Mouse (Mus musculus): Measurements from ENCODE around the gene Hipk2. TPM values are rescaled to one million over a fixed set of nuclear protein-coding genes. Genes with fewer than 3 reads are reported as not detected.
"Not testable (repeated sequence)": the region's sequence is repeated elsewhere in the genome, so short reads cannot be mapped to it uniquely, and the experiment has no call there.

Gene Hipk2
- total and polyA plus RNA-seq, 3 experiments = 3.9 to 85.1 (median 14.1) TPM

DNA sequence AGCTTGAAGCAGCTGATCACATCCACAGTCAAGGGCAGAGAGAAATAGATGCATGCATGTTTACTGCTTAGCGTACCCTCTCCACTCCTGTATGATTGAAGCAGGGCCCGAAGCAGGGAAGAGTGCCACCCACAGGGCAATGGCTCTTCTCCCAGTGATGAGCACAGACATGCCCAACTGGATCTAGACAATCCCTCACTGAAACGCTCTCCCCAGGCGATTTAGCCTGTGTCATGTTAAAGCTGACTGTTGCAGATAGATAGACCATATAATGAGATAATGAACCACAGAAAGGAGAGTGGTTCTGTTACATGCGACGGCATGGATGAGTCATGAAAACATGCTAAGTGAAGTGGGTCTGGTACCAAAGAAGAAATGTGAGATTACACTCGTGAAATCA is 204.7 kb downstream of the Hipk2 start:
- no peaks in the 10 kb centered on the region for H3K79me2 ChIP-seq (ENCODE audit: control insufficient read depth, insufficient read depth, low read length, poor library complexity)
- H3K4me3 ChIP-seq (ENCODE audit: control insufficient read depth in 1 of 2, insufficient read depth in 1 of 2, low read depth in 2 of 2, low read length in 2 of 2) = no peak overlapping the region
- peak in 2 of 3 experiments; percentile 23 to 26; a peak in 3 of 6 replicates for TF ChIP-seq CTCF (IDR thresholded peaks at IDR 0.05 in 2 of 3, conservative IDR thresholded peaks at IDR 0.05 in 1 of 3; ENCODE audit: control insufficient read depth in 1 of 3, insufficient read depth in 1 of 3, low read depth in 2 of 3, low read length in 3 of 3, poor library complexity in 1 of 3, severe bottlenecking in 1 of 3)
- TF ChIP-seq TCF12 (IDR thresholded peaks at IDR 0.05; ENCODE audit: low read depth, low read length) = peak; percentile 74
- TF ChIP-seq POLR2AphosphoS5 (IDR thresholded peaks at IDR 0.05; ENCODE audit: borderline replicate concordance, low read depth, low read length) = no peak
- peak; percentile 52; the same call in 1 of the 2 replicates for TF ChIP-seq RCOR1 (IDR thresholded peaks at IDR 0.05; ENCODE audit: low read depth, low read length)
- peak; percentile 40; the same call in 1 of the 2 replicates for TF ChIP-seq SIN3A (IDR thresholded peaks at IDR 0.05; ENCODE audit: low read length)
- TF ChIP-seq POLR2AphosphoS2 (IDR thresholded peaks at IDR 0.05; ENCODE audit: low read length) = no peak
- peak; percentile 75 for TF ChIP-seq GATA1 (IDR thresholded peaks at IDR 0.05; ENCODE audit: low read depth, low read length)
- peak; percentile 83 to 84 for TF ChIP-seq EP300 (IDR thresholded peaks at IDR 0.05; ENCODE audit: low read depth in 1 of 2, low read length in 2 of 2)
- TF ChIP-seq ETS1 (IDR thresholded peaks at IDR 0.05; ENCODE audit: low read depth, low read length) = peak; percentile 72
- TF ChIP-seq MXI1 (IDR thresholded peaks at IDR 0.05; ENCODE audit: low read depth, low read length) = no peak; the same call in 1 of the 2 replicates
- peak; percentile 77 for TF ChIP-seq TAL1 (IDR thresholded peaks at IDR 0.05; ENCODE audit: low read length)
- H3K36me3 ChIP-seq (ENCODE audit: control insufficient read depth in 1 of 2, insufficient read depth in 2 of 2, low read length in 2 of 2) = peaks cover 0 to 24% of the 10 kb centered on the region in 2 experiments; a peak in 2 of 4 replicates
- DNase-seq (ENCODE audit: low read depth, low spot score) = peak; percentile 68
- H3K27ac ChIP-seq (ENCODE audit: control insufficient read depth, low read depth, low read length) = peak overlapping the region; percentile 60
- H3K4me1 ChIP-seq (ENCODE audit: control insufficient read depth in 1 of 2, insufficient read depth in 2 of 2, low read length in 2 of 2) = peaks cover 14 to 29% of the 10 kb centered on the region in 2 experiments
- H3K27me3 ChIP-seq (ENCODE audit: control insufficient read depth in 1 of 2, insufficient read depth in 2 of 2, low read length in 2 of 2) = no peaks in the 10 kb centered on the region
- no peak overlapping the region for H3K9ac ChIP-seq (ENCODE audit: control insufficient read depth, low read depth, low read length, poor library complexity, severe bottlenecking)
- no peaks in the 10 kb centered on the region for H3K9me3 ChIP-seq (replicated peaks; ENCODE audit: insufficient read depth, low read length)

DNA sequence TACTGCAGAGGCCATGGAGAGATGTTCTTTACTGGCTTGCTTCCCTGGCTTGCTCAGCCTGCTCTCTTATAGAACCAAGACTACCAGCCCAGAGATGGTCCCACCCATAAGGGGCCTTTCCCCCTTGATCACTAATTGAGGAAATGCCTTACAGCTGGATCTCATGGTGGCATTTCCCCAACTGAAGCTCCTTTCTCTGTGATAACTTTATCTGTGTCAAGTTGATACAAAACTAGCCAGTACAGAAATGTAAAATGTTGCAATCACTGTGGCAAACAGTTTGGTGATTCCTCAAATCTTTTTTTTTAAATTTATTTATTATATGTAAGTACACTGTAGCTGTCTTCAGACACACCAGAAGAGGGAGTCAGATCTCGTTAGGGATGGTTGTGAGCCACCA is 205.5 kb downstream of the Hipk2 start:
- Histone ChIP-seq H3K4me1 (ENCODE audit: control insufficient read depth in 1 of 2, insufficient read depth in 2 of 2, low read length in 2 of 2) (peaks cover 12 to 24% of the 10 kb centered on the region in 2 experiments), H3K36me3 (ENCODE audit: control insufficient read depth in 1 of 2, insufficient read depth in 2 of 2, low read length in 2 of 2) (peaks cover 0 to 24% of the 10 kb centered on the region in 2 experiments; a peak in 2 of 4 replicates), H3K27ac (ENCODE audit: control insufficient read depth, low read depth, low read length) (peak overlapping the region; percentile 92)
- not testable (repeated sequence) for H3K27me3 ChIP-seq (ENCODE audit: control insufficient read depth in 1 of 2, insufficient read depth in 2 of 2, low read length in 2 of 2); H3K79me2 ChIP-seq (ENCODE audit: control insufficient read depth, insufficient read depth, low read length, poor library complexity); H3K9ac ChIP-seq (ENCODE audit: control insufficient read depth, low read depth, low read length, poor library complexity, severe bottlenecking); H3K4me3 ChIP-seq (ENCODE audit: control insufficient read depth in 1 of 2, insufficient read depth in 1 of 2, low read depth in 2 of 2, low read length in 2 of 2); H3K9me3 ChIP-seq (replicated peaks; ENCODE audit: insufficient read depth, low read length)
- TF ChIP-seq EP300 (IDR thresholded peaks at IDR 0.05; ENCODE audit: low read depth in 1 of 2, low read length in 2 of 2) (peak in 1 of 2 experiments; percentile 69), RCOR1 (IDR thresholded peaks at IDR 0.05; ENCODE audit: low read depth, low read length) (0 out of 2 replicates have a peak, but pooled peaks have one; percentile 48), MYB (IDR thresholded peaks at IDR 0.05; ENCODE audit: low read depth, low read length) (peak; percentile 25; the same call in 1 of the 2 replicates), GATA1 (IDR thresholded peaks at IDR 0.05; ENCODE audit: low read depth, low read length) (peak; percentile 24; the same call in 1 of the 2 replicates), TBP (IDR thresholded peaks at IDR 0.05; ENCODE audit: low read depth, low read length) (0 out of 2 replicates have a peak, but pooled peaks have one; percentile 9), TCF12 (IDR thresholded peaks at IDR 0.05; ENCODE audit: low read depth, low read length) (peak; percentile 39; the same call in 1 of the 2 replicates), ETS1 (IDR thresholded peaks at IDR 0.05; ENCODE audit: low read depth, low read length) (peak; percentile 55; the same call in 1 of the 2 replicates)
- DNase-seq (ENCODE audit: low read depth, low spot score) = peak; percentile 42
